Mouse (Mus musculus): Measurements from ENCODE around the gene Tubgcp5.
"Not testable (repeated sequence)": the region's sequence is repeated elsewhere in the genome, so short reads cannot be mapped to it uniquely, and the experiment has no call there.

Gene Tubgcp5

DNA sequence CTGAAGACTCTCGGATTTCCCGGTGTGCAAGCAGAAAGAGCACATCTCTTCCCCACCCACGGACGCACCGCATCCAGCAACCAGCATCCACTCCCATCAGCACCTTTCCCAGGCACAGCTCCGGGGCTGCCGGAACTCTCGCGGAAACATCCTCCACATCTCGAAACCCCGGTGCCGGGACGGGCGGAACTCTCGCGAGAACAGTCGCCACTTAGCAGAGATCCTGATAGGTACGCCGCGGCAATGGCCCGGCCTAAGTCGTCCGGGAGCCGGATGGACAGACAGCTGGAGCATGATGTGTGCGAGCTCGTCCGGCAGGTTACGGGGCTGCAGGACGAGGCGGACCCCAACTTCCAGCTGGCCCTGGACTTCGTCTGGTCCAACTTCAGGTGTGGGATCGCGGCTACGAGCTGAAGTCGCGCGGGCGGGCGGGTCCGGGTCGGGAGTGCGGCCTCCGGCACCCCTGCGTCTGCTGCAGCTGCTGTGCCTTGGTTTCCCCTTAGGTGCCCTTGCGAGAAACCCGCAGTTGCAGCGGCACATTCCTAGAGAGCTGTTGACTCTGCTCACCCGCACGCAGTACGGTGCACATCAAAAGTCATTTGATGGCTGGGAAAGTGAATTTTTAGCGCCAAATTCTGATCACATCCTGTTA, at the start of gene Tubgcp5:
Gene Tubgcp5, plus strand, starts transcription at position 203 of the 652 bp plus-strand sequence.
- ChIA-PET CTCF (interaction anchor here in 2 of 4 experiments (0.7 to 1.0 kb wide), 2 partner anchors 10 to 28 kb away, joined by 3 to 10 read pairs; no protein-coding TSS in a partner anchor), POLR2A (interaction anchor here (0.6 to 2.7 kb wide), 56 partner anchors 10 to 275 kb away, joined by 3 to 23 read pairs (median 5); partner anchors contain the start of genes Cyfip1 (in 2 of the 4), Nipa2 (in 2 of the 4) and Herc2 (in 1 of the 4))

GRCm38 (mm10) chr7:55744566-55745220, 49.3 kb upstream of the Tubgcp5 start:
- ChIA-PET CTCF (no interaction called here), POLR2A (interaction anchor here in 1 of 4 experiments (0.7 kb wide), 1 partner anchor 50 kb away, joined by 3 read pairs; the partner anchor contains the start of gene Tubgcp5)

- CTCF ChIA-PET: no interaction called here
These were observed 43.1 kb upstream of the Tubgcp5 start for GRCm38 (mm10) chr7:55750841-55751240.

GRCm38 (mm10) chr7:55759346-55759745, 34.6 kb upstream of the Tubgcp5 start:
- ChIA-PET CTCF (no interaction called here), POLR2A (interaction anchor here in 2 of 4 experiments (0.6 kb wide), 2 partner anchors 35 to 116 kb away, joined by 3 read pairs; partner anchors contain the start of gene Tubgcp5 (in 1 of the 2))

More at GRCm38 (mm10) chr7:55750841-55751240, 43.1 kb upstream of the Tubgcp5 start:
- POLR2A ChIA-PET: no interaction called here

DNA sequence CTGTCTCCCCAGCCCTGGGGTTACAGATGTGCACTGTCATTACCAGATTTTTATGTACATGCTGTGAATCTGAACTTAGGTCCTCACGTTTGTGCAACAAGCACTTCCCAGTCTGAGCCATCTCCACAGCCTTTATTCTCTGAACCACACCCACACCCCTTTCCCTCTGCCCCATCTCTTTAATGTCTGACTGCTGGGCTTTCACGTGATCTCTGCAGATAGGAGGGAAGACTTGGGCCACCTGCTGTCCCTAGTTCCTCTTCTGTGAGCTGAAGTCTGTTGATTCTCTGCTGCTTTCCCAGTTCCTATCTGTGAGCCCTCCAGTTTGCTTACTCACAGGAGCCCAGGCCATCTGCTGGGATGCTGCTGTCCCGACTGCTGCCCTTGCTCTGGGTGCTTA, 26.0 kb upstream of the Tubgcp5 start, which contains the start of gene Siglech:
Gene Siglech, plus strand, starts transcription at position 253 of the 400 bp plus-strand sequence.
- ChIA-PET POLR2A (no interaction called here), CTCF (no interaction called here)

GRCm38 (mm10) chr7:55780011-55780410, 13.9 kb upstream of the Tubgcp5 start:
- ChIA-PET POLR2A (interaction anchor here in 3 of 4 experiments (1.3 to 2.3 kb wide), 3 partner anchors 14 kb away, joined by 3 to 10 read pairs (median 6); partner anchors contain the start of gene Tubgcp5 (in 3 of the 3)), CTCF (no interaction called here)

GRCm38 (mm10) chr7:55782493-55782892, 11.5 kb upstream of the Tubgcp5 start:
- ChIA-PET CTCF (no interaction called here), POLR2A (no interaction called here)

DNA sequence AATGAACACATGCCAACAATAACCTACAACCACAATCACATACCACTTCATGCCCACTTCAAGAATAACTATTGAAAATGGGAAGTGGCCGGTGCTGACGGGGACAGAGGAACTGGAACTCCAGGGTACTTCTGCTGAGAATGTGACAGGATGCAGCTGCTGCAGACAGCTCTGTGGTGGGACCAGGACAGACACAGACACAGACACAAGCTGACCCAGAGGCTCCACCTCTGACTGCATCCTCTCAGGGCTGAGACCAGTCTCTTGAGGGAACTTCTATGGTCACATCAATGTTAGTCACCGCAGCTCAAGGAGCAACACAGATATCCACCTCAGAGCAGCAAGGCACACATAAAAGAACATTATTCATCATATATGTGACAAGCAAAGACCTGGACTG, 9.4 kb upstream of the Tubgcp5 start:
- ChIA-PET CTCF (interaction anchor here in 1 of 4 experiments (0.5 kb wide), 1 partner anchor 558 kb away, joined by 3 read pairs; no protein-coding TSS in a partner anchor), POLR2A (interaction anchor here in 2 of 4 experiments (1.3 to 1.4 kb wide), 2 partner anchors 10 kb away, joined by 4 to 5 read pairs; partner anchors contain the start of gene Tubgcp5 (in 2 of the 2))

DNA sequence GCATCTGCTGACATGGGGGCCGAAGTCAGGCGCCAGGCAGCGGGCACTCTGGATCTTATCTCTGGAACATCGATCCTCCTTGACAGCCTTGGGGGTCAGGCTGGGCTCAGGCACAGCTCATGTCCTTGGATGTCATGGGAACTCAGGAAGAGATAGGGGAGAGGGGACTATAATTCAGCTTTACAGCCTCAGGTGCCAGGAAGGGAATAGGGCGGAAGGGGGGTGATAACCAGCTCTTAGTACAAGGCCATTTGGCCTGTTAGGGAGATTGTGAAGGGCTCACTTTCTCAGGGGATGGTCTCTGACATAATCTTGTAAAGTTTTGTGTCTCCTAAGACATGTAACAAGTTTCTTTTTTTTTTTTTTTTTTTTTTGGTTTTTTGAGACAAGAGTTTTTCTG, 3.4 kb upstream of the Tubgcp5 start:
- POLR2A ChIA-PET: interaction anchor here in 1 of 4 experiments (0.6 kb wide), 1 partner anchor 166 kb away, joined by 3 read pairs; no protein-coding TSS in a partner anchor

DNA sequence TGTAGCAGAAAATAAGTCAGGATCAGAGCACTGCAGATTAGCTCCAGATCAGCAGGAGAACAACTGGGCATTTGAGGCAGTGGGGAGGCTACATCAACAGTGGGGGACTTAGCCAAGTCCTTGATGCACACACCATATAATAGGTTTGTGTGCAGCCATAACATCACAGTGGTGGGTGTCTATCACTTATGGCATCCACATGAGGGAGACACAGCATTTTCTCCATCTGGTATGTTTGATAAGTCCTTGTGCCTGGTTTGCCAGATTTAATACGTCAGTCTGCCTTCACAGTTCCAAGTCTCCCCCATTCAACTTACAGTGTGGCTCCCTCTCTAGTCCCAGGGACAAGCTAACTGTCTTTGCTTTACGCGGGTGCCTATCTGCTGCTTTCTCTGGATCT, 1.7 kb upstream of the Tubgcp5 start:
- CTCF ChIA-PET: interaction anchor here in 1 of 4 experiments (0.7 kb wide), 1 partner anchor 39 kb away, joined by 3 read pairs; no protein-coding TSS in a partner anchor
- POLR2A ChIA-PET: interaction anchor here in 1 of 4 experiments (0.7 to 2.7 kb wide), 2 partner anchors 17 to 170 kb away, joined by 4 to 18 read pairs; partner anchors contain the start of gene Nipa2

More for the DNA sequence above, 3.4 kb upstream of the Tubgcp5 start:
- CTCF ChIA-PET: not testable (repeated sequence)

GRCm38 (mm10) chr7:55793236-55793951, 560 bp upstream of the Tubgcp5 start:
- POLR2A ChIA-PET: interaction anchor here (0.6 to 2.7 kb wide), 52 partner anchors 9 to 276 kb away, joined by 3 to 23 read pairs (median 5); partner anchors contain the start of genes Cyfip1 (in 2 of the 4), Nipa2 (in 2 of the 4) and Herc2 (in 1 of the 4)
- CTCF ChIA-PET: interaction anchor here in 2 of 4 experiments (0.7 to 1.0 kb wide), 2 partner anchors 10 to 29 kb away, joined by 3 to 10 read pairs; no protein-coding TSS in a partner anchor

DNA sequence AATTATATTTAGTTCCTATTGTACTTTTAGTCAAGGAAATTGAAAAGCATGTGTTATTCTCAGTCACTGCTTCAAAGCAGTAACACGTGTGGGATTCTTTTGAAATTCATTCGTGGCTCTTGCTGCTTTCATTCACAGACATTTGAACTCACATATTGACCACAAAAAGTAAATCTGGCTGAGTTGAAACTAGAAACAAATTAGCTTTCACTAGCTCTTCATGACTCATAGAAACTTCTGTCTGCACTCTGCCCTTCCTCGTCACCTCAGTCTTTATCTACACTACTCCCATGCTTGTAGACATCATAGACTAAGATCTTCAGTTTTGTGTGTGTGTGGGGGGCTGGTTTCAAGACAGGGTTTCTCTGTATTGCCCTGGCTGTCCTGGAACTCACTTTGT, 6.0 kb downstream of the Tubgcp5 start:
- ChIA-PET POLR2A (no interaction called here), CTCF (no interaction called here)

- ChIA-PET POLR2A (interaction anchor here in 3 of 4 experiments (0.5 to 1.9 kb wide), 3 partner anchors 14 to 18 kb away, joined by 4 to 7 read pairs (median 4); partner anchors contain the start of gene Tubgcp5 (in 1 of the 3)), CTCF (no interaction called here)
These were observed 16.0 kb downstream of the Tubgcp5 start for GRCm38 (mm10) chr7:55809967-55810366.

GRCm38 (mm10) chr7:55824468-55824867, 30.5 kb downstream of the Tubgcp5 start:
- ChIA-PET CTCF (interaction anchor here in 1 of 4 experiments (0.5 kb wide), 1 partner anchor 324 kb away, joined by 3 read pairs; no protein-coding TSS in a partner anchor), POLR2A (interaction anchor here in 3 of 4 experiments (1.2 to 2.9 kb wide), 7 partner anchors 8 to 31 kb away, joined by 3 to 14 read pairs (median 5); partner anchors contain the start of gene Tubgcp5 (in 3 of the 3))

DNA sequence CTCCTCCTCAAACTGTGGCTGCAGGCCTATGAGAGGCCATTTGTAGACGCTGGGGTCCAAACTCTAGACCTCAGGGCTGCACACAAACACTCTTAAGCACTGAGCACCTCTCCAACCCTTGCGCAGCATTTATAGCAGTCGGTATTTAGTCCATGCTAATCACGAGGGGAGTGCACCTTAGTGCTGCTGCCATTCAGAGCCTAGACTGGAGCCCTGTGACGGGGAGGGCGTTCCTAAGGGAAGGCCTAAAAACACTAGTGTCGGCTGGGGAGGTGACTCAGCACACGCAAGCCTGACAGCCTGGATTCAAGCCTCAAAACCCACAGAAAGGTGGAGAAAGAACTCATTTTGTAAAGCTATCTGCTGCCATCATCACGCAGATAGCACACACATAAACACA, 33.6 kb downstream of the Tubgcp5 start:
- CTCF ChIA-PET: no interaction called here
- POLR2A ChIA-PET: interaction anchor here in 3 of 4 experiments (0.9 to 2.0 kb wide), 11 partner anchors 8 to 134 kb away, joined by 3 to 12 read pairs (median 3); partner anchors contain the start of genes Tubgcp5 (in 2 of the 3), Cyfip1 (in 1 of the 3) and Nipa2 (in 1 of the 3)

DNA sequence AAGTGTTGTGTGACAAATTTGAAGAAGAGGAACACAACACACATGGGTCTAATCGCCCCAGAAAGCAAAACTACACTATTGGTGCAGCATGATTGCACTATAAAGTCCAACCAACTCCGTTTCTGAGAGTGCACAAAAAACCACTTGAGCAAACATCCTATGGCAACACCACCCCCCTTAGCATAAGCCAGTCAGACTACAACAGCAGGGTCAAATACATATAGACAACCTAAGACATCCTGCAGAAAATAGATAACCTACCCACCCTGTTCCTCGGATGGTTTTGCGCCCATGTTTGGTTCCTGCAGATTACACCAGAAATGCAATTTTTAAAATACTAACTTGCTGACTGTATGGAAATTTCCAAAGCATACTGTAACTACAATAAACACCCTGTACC, 42.9 kb downstream of the Tubgcp5 start:
- POLR2A ChIA-PET: no interaction called here
- CTCF ChIA-PET: no interaction called here

DNA sequence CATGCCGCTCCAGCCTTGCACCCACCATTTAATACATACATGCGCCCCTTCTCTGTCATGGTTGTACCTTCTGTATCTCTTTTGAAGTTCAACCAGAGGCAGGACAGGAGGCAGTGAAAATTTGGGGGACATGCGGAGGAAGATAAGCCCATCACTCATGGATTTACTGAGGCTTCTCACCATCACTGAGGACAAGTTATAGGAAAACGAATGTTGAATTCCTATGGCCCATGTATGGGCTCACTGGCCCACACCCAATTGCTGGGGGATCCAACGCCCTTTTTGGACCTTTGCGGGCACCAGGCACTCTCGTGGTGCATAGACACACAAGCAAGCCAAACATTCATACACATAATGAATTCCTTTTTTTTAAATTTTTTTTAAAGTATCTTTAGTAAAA, 47.5 kb downstream of the Tubgcp5 start, which contains the start of gene Cyfip1:
Gene Cyfip1, plus strand, starts transcription at position 301 of the 400 bp plus-strand sequence.
- CTCF ChIA-PET: no interaction called here
- POLR2A ChIA-PET: interaction anchor here in 3 of 4 experiments (0.6 to 2.5 kb wide), 24 partner anchors 9 to 178 kb away, joined by 3 to 17 read pairs (median 6); partner anchors contain the start of genes Tubgcp5 (in 3 of the 3) and Nipa2 (in 1 of the 3)

GRCm38 (mm10) chr7:55841977-55842503, 48.1 kb downstream of the Tubgcp5 start:
- ChIA-PET POLR2A (interaction anchor here (0.7 to 2.5 kb wide), 33 partner anchors 8 to 208 kb away, joined by 3 to 17 read pairs (median 4); partner anchors contain the start of genes Tubgcp5 (in 3 of the 4), Herc2 (in 2 of the 4) and Nipa2 (in 2 of the 4)), CTCF (no interaction called here)

Measured in embryonic stem cell, embryonic (primary cell).